Mouse (Mus musculus) lung, postnatal 0 days (tissue): ENCODE data around the gene Adprh.

Experiments
- CTCF ChIP-seq: IDR thresholded peaks from 2 replicates; pipeline ENCODE4 v1.5.1; 2016; ENCODE audit warnings: antibody characterized with exemption, mild to moderate bottlenecking
- EP300 ChIP-seq: IDR thresholded peaks from 2 replicates; pipeline ENCODE4 v1.6.1; 2016; ENCODE audit warnings: antibody characterized with exemption, mild to moderate bottlenecking, control low read depth

GRCm38 (mm10) chr16:38467091-38467916 lies 14.8 kb upstream of the Adprh start:
- TF ChIP-seq CTCF (no peak), EP300 (no peak)
